Mouse (Mus musculus): ENCODE data around the gene C130074G19Rik.

The C130074G19Rik gene

DNA sequence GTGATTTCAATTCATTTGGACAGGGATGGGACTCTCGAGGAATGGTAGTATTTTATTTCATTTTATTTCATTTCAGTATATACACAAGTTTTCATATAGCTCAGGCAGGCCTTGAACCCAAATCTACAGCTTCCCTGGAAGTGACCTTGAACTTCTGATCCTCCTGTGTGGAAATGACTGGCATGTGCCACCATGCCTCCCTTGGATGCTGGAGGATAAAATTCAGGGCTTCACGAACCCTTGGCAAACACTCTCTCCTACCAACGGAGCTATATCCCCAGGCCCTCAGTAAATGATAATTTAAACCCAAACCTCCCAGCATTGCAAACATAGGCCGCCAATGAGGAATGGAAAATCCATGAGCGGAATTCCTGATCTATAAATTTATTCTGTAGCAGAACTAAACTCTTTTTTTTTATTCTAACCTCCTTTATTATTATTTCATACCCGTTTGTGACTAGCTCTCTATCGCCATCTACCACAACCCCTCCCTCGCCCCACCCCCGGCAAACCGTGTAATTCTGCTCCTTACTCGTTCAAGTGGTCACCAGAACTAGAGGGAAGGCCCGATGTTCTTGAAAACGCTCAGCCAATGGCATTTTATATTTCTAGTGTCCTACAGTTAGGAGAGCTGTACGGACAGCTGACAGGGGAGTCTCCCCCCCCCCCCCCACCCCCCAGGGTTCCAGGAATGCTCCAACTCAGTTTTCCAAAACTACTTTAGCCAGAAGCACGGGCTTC lies 38.5 kb downstream of the C130074G19Rik start:
- DNase-seq (ENCODE audit: low read depth, low spot score) = no peak

DNA sequence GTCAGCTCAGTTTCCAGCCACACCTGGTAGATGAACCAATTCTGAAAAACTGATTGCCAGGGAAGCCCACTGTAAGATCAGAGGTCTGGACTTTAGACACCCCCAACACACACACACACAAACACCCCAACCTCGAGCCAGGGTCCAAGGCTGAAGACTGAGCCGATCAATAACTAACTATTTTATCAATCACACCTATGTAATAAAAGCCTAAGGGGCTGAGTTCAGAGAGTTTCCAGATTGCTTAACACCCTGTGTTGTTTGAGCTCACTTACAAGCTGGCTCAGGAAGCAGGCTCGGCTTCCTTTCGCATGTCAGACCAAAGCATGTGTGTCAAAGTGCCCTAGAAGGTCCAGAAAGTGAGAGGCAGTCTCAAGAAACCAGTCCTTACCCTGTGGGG lies 45.4 kb downstream of the C130074G19Rik start:
- no peak for DNase-seq (ENCODE audit: low read depth, low spot score)

DNA sequence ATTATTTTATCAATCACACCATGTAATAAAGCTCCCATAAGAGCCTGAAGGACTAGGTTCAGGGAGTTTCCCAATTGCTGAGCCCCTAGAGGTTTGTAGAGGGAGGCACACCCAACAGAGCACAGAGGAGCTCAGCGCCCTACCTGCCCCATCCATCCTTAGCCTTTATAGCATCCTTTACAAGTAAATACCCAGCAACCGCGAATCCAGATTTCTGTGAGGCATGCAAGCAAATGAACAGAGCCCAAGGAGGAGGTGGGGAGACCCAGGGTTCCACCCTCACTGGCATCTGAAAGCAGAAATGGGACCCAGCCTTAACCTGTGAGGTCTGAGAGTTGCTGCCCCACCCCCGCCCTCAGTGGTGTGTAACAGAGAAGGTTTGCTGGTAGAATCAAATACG lies 46.7 kb downstream of the C130074G19Rik start:
- DNase-seq (ENCODE audit: low read depth, low spot score) = peak; percentile 65

DNA sequence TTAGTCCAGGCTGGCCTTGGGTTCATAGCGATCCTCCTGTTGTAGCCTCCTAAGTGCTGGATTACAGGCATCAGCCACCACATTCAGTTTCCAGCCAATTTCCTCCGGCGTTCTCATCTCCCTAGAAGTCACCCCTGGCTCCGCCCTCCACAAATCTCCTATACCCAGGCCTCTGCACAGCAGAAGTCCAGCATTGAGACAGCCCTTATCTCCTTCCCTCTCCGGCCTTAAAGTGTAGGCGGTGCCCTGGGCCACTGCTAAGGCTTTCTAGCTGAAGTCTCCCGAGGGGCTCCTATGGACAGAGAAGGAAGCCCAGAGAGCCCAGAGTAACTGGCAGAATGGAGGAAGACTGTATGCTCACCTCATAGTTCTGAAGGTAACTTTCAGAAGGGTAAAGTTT lies 49.5 kb downstream of the C130074G19Rik start:
- no peak for DNase-seq (ENCODE audit: low read depth, low spot score)

DNA sequence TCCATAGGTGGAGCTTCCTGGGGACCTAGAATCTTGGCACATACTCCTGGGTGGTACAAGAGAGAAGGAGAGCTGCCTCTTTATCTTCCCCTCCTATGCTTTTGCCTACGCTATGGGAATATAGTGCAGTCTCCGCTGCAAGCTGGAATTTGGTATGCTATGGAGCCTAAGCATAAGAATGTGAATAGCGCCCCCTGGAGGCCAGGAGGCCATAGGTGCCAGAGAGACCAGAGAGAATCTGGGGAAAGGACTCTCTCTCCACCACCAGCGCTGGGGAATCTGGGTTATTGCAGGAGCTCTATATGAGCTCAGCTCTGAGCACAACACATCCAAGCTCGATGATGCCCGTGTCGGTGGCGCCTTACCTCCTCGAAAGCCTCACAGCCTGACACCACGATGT lies 50.8 kb downstream of the C130074G19Rik start:
- peak; percentile 84 for DNase-seq (ENCODE audit: low read depth, low spot score)

DNA sequence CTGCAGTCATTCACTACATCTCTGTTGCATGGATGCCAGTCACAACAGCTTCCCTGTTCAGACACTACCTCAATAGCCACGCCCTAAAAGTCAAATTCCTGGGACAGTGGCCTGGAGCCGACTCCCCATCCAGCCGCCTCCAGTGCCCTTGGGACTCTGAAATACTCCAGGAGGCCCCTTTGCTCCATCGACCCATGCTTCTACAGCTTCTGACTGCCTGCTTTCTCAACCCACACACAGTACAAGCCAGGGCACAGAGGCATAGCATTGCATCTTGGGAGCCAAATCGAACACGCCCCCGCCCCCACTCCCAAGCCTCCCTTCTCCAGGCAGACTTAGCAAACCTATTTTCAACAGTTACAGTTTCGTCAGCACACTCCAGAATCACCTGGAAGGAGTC lies 53.1 kb downstream of the C130074G19Rik start:
- peak; percentile 63 for DNase-seq (ENCODE audit: low read depth, low spot score)

DNA sequence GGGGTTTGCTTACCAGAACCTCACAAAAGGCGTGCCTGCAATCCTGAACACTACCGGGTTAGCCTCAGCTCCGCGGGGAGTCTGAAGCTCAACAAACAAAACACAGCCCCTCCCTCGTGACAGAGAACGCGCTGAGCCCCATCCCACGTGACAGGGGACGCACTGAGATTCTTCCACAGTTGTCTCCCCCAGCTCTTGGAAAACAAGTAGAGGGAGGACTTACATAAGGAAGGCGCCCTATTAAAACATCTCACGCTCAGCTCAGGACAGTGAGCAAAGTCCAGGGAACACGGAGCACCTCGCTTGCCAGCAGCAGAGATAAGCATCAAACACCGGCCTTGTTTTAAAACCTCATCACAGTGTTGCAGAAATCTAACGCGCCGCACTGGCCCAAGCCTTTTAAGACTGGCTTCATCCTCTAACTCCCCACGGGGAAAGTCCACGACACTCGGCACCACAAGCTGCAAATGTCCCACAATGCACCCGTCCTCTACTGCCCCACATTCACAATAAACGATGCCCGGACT lies 55.8 kb downstream of the C130074G19Rik start:
- peak; percentile 91 for DNase-seq (ENCODE audit: low read depth, low spot score)

DNA sequence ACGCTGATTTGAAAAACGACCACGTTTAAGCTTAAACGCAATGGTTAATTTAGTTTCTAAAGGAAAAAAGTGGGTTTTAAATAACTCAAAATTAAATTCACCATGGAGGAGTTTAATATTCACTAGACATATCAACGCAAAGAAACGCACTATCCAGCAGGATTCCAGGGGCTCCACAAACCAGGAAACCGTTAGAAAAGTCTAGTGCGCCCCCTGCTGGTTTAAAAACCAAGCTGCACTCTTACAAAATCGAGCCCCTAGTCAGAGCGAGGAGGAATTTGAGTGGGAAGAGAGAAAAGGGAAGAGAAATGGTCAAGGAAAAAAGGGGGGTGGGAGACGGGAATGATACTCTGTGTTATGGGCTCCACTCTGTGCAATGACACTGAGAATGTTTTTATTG lies 57.9 kb downstream of the C130074G19Rik start:
- DNase-seq (ENCODE audit: low read depth, low spot score) = peak; percentile 65

DNA sequence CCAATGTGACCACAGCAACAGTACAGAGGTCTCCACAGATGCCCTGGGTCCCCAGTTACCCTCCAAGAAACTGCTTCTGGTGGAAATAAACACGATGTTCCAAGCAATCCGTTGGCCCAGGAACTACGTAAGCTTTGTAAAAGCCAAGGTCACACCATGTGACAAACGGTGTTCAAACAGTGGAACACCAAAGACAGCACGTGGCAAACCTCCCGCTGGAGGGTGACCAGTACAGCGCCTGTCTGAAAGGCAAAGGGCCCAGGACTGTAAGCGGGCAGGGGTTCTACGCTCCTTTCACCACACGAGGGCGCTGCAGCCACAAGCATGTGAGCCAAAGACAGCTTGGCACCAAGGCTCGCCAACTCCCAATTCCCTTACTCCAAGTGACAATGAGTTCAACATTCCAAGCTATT lies 58.6 kb downstream of the C130074G19Rik start:
- peak; percentile 91 for DNase-seq (ENCODE audit: low read depth, low spot score)

DNA sequence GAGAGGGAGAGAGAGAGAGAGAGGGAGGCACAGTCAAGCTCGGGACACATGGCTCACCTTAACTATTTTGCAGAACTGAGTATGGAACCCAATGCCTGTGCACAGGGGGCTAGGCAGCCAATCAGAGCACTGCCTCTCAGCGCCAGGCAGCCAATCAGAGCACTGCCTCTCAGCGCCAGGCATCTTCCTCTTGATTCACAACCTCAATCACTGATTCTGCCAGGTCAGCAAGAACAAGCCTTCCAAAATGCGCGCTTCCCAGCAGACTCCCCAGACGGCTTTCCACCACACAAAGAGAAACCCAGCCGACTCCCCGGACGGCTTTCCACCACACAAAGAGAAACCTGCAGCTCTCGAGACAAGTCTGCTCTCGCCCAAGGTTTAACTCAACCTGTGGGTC lies 60.3 kb downstream of the C130074G19Rik start:
- DNase-seq (ENCODE audit: low read depth, low spot score) = peak; percentile 75

Data from ES-CJ7 (cell line).